Mouse (Mus musculus): ENCODE measurements around the gene Clic1. TPM values are rescaled to one million over a fixed set of nuclear protein-coding genes. Genes with fewer than 3 reads are reported as not detected.

Clic1 gene
- polyA plus RNA-seq, 1 experiment from 2014 or later = 86.4 TPM

- Histone ChIP-seq H3K27ac (ENCODE audit: low read depth, low read length) (no peak overlapping the region), H3K36me3 (ENCODE audit: control insufficient read depth, insufficient read depth, low read length) (peaks cover 30% of the 10 kb centered on the region), H3K9me3 (replicated peaks; ENCODE audit: control insufficient read depth, low read length) (no peaks in the 10 kb centered on the region), H3K4me2 (no peak overlapping the region), H3K27me3 (ENCODE audit: control insufficient read depth, insufficient read depth, low read length) (no peaks in the 10 kb centered on the region), H3K4me1 (ENCODE audit: control insufficient read depth, insufficient read depth, low read length) (peaks cover 16% of the 10 kb centered on the region), H3K9ac (ENCODE audit: low read depth, low read length) (peak overlapping the region; percentile 2; the same call in 1 of the 2 replicates), H3K4me3 (ENCODE audit: low read depth, low read length) (no peak overlapping the region)
- 75% methylated on average over 10 of the region's 10 CpGs for WGBS (ENCODE audit: insufficient replicate concordance)
- no peak for ATAC-seq (replicated peaks; ENCODE audit: insufficient number of reproducible peaks, low FRiP score, low TSS enrichment)
Measured at GRCm38 (mm10) chr17:35016791-35017705, 32.7 kb upstream of the Clic1 start.

GRCm38 (mm10) chr17:35017706-35018030 is 32.1 kb upstream of the Clic1 start:
- Histone ChIP-seq H3K9ac (ENCODE audit: low read depth, low read length) (no peak overlapping the region), H3K4me1 (ENCODE audit: control insufficient read depth, insufficient read depth, low read length) (peaks cover 17% of the 10 kb centered on the region), H3K9me3 (replicated peaks; ENCODE audit: control insufficient read depth, low read length) (no peaks in the 10 kb centered on the region), H3K36me3 (ENCODE audit: control insufficient read depth, insufficient read depth, low read length) (peaks cover 28% of the 10 kb centered on the region), H3K27ac (ENCODE audit: low read depth, low read length) (no peak overlapping the region), H3K4me2 (no peak overlapping the region), H3K27me3 (ENCODE audit: control insufficient read depth, insufficient read depth, low read length) (no peaks in the 10 kb centered on the region), H3K4me3 (ENCODE audit: low read depth, low read length) (no peak overlapping the region)
- ATAC-seq (replicated peaks; ENCODE audit: insufficient number of reproducible peaks, low FRiP score, low TSS enrichment) = no peak
- WGBS (ENCODE audit: insufficient replicate concordance) = 71% methylated on average over 14 of the region's 14 CpGs

- no peak overlapping the region for H3K27ac ChIP-seq (ENCODE audit: low read depth, low read length)
- H3K36me3 ChIP-seq (ENCODE audit: control insufficient read depth, insufficient read depth, low read length) = peaks cover 26% of the 10 kb centered on the region
- no peak for ATAC-seq (replicated peaks; ENCODE audit: insufficient number of reproducible peaks, low FRiP score, low TSS enrichment)
- H3K9ac ChIP-seq (ENCODE audit: low read depth, low read length) = no peak overlapping the region
- WGBS (ENCODE audit: insufficient replicate concordance) = 75% methylated on average over 3 of the region's 3 CpGs
- no peak overlapping the region for H3K4me3 ChIP-seq (ENCODE audit: low read depth, low read length)
- no peak overlapping the region for H3K4me2 ChIP-seq
- H3K9me3 ChIP-seq (replicated peaks; ENCODE audit: control insufficient read depth, low read length) = no peaks in the 10 kb centered on the region
- peaks cover 17% of the 10 kb centered on the region for H3K4me1 ChIP-seq (ENCODE audit: control insufficient read depth, insufficient read depth, low read length)
- H3K27me3 ChIP-seq (ENCODE audit: control insufficient read depth, insufficient read depth, low read length) = no peaks in the 10 kb centered on the region
Measured at GRCm38 (mm10) chr17:35018171-35018570, 31.6 kb upstream of the Clic1 start.

- H3K4me2 ChIP-seq = no peak overlapping the region
- H3K9me3 ChIP-seq (replicated peaks; ENCODE audit: control insufficient read depth, low read length) = no peaks in the 10 kb centered on the region
- H3K36me3 ChIP-seq (ENCODE audit: control insufficient read depth, insufficient read depth, low read length) = peaks cover 11% of the 10 kb centered on the region
- H3K9ac ChIP-seq (ENCODE audit: low read depth, low read length) = no peak overlapping the region
- peaks cover 28% of the 10 kb centered on the region for H3K4me1 ChIP-seq (ENCODE audit: control insufficient read depth, insufficient read depth, low read length)
- no peak overlapping the region for H3K27ac ChIP-seq (ENCODE audit: low read depth, low read length)
- H3K27me3 ChIP-seq (ENCODE audit: control insufficient read depth, insufficient read depth, low read length) = no peaks in the 10 kb centered on the region
- H3K4me3 ChIP-seq (ENCODE audit: low read depth, low read length) = no peak overlapping the region
- ATAC-seq (replicated peaks; ENCODE audit: insufficient number of reproducible peaks, low FRiP score, low TSS enrichment) = no peak
- WGBS (ENCODE audit: insufficient replicate concordance) = 79% methylated on average over 11 of the region's 11 CpGs
Measured at GRCm38 (mm10) chr17:35019894-35020293, 29.9 kb upstream of the Clic1 start.

GRCm38 (mm10) chr17:35020551-35020950 is 29.2 kb upstream of the Clic1 start:
- Histone ChIP-seq H3K9me3 (replicated peaks; ENCODE audit: control insufficient read depth, low read length) (no peaks in the 10 kb centered on the region), H3K4me3 (ENCODE audit: low read depth, low read length) (no peak overlapping the region), H3K4me1 (ENCODE audit: control insufficient read depth, insufficient read depth, low read length) (peaks cover 30% of the 10 kb centered on the region), H3K27me3 (ENCODE audit: control insufficient read depth, insufficient read depth, low read length) (no peaks in the 10 kb centered on the region), H3K27ac (ENCODE audit: low read depth, low read length) (no peak overlapping the region), H3K36me3 (ENCODE audit: control insufficient read depth, insufficient read depth, low read length) (peaks cover 5% of the 10 kb centered on the region), H3K4me2 (no peak overlapping the region), H3K9ac (ENCODE audit: low read depth, low read length) (no peak overlapping the region)
- no peak for ATAC-seq (replicated peaks; ENCODE audit: insufficient number of reproducible peaks, low FRiP score, low TSS enrichment)
- 82% methylated on average over 8 of the region's 8 CpGs for WGBS (ENCODE audit: insufficient replicate concordance)

GRCm38 (mm10) chr17:35021163-35021808 is 28.5 kb upstream of the Clic1 start:
- 6% methylated on average over 17 of the region's 17 CpGs for WGBS (ENCODE audit: insufficient replicate concordance)
- Histone ChIP-seq H3K9ac (ENCODE audit: low read depth, low read length) (no peak overlapping the region), H3K4me3 (ENCODE audit: low read depth, low read length) (no peak overlapping the region), H3K4me2 (peak overlapping the region; percentile 53), H3K27ac (ENCODE audit: low read depth, low read length) (peak overlapping the region; percentile 77), H3K9me3 (replicated peaks; ENCODE audit: control insufficient read depth, low read length) (no peaks in the 10 kb centered on the region), H3K27me3 (ENCODE audit: control insufficient read depth, insufficient read depth, low read length) (no peaks in the 10 kb centered on the region), H3K4me1 (ENCODE audit: control insufficient read depth, insufficient read depth, low read length) (peaks cover 26% of the 10 kb centered on the region), H3K36me3 (ENCODE audit: control insufficient read depth, insufficient read depth, low read length) (peaks cover under 1% of the 10 kb centered on the region; the same call in 1 of the 2 replicates)
- ATAC-seq (replicated peaks; ENCODE audit: insufficient number of reproducible peaks, low FRiP score, low TSS enrichment) = peak; percentile 39; the same call in 1 of the 2 replicates

GRCm38 (mm10) chr17:35021842-35022477 is 27.8 kb upstream of the Clic1 start:
- H3K9ac ChIP-seq (ENCODE audit: low read depth, low read length) = no peak overlapping the region
- 12% methylated on average over 6 of the region's 6 CpGs for WGBS (ENCODE audit: insufficient replicate concordance)
- H3K27ac ChIP-seq (ENCODE audit: low read depth, low read length) = peak overlapping the region; percentile 77

GRCm38 (mm10) chr17:35022541-35023060 is 27.2 kb upstream of the Clic1 start:
- 81% methylated on average over 8 of the region's 8 CpGs for WGBS (ENCODE audit: insufficient replicate concordance)
- Histone ChIP-seq H3K27ac (ENCODE audit: low read depth, low read length) (peak overlapping the region; percentile 63), H3K27me3 (ENCODE audit: control insufficient read depth, insufficient read depth, low read length) (no peaks in the 10 kb centered on the region), H3K4me3 (ENCODE audit: low read depth, low read length) (no peak overlapping the region), H3K9ac (ENCODE audit: low read depth, low read length) (no peak overlapping the region), H3K36me3 (ENCODE audit: control insufficient read depth, insufficient read depth, low read length) (no peaks in the 10 kb centered on the region), H3K9me3 (replicated peaks; ENCODE audit: control insufficient read depth, low read length) (no peaks in the 10 kb centered on the region), H3K4me2 (no peak overlapping the region), H3K4me1 (ENCODE audit: control insufficient read depth, insufficient read depth, low read length) (peaks cover 29% of the 10 kb centered on the region)
- no peak for ATAC-seq (replicated peaks; ENCODE audit: insufficient number of reproducible peaks, low FRiP score, low TSS enrichment)

More at GRCm38 (mm10) chr17:35021842-35022477, 27.8 kb upstream of the Clic1 start:
- Histone ChIP-seq H3K36me3 (ENCODE audit: control insufficient read depth, insufficient read depth, low read length) (no peaks in the 10 kb centered on the region), H3K27me3 (ENCODE audit: control insufficient read depth, insufficient read depth, low read length) (no peaks in the 10 kb centered on the region), H3K4me2 (peak overlapping the region; percentile 53), H3K4me3 (ENCODE audit: low read depth, low read length) (no peak overlapping the region), H3K9me3 (replicated peaks; ENCODE audit: control insufficient read depth, low read length) (no peaks in the 10 kb centered on the region), H3K4me1 (ENCODE audit: control insufficient read depth, insufficient read depth, low read length) (peaks cover 22% of the 10 kb centered on the region)
- ATAC-seq (replicated peaks; ENCODE audit: insufficient number of reproducible peaks, low FRiP score, low TSS enrichment) = peak; percentile 79

Data from heart, embryonic 11.5 days (tissue).